Mouse (Mus musculus) liver, embryonic 12.5 days (tissue): Measurements from ENCODE around the gene Tspo. TPM values are rescaled to one million over a fixed set of nuclear protein-coding genes. Genes with fewer than 3 reads are reported as not detected.

ENCODE experiments used
- ATAC-seq: fragments of 200-750 bp; cut with Nextera tagmentation; 2 replicates; pipeline ENCODE4 v1.8.0; 2017; ENCODE audit warnings: moderate number of reproducible peaks, mild to moderate bottlenecking, moderate library complexity
- H3K27ac ChIP-seq: fragments of 300-500 bp; sonication (generic); 2 replicates; pipeline ENCODE4 v1.5.1; 2016; ENCODE audit warnings: mild to moderate bottlenecking
- H3K27me3 ChIP-seq: fragments of 300-500 bp; sonication (generic); replicated peaks from 2 replicates; pipeline ENCODE4 v1.6.1; 2016; ENCODE audit warnings: mild to moderate bottlenecking, moderate library complexity
- H3K36me3 ChIP-seq: fragments of 300-500 bp; sonication (generic); 2 replicates; pipeline ENCODE4 v1.6.1; 2016; ENCODE audit warnings: mild to moderate bottlenecking, moderate library complexity
- H3K4me1 ChIP-seq: fragments of 300-500 bp; sonication (generic); 2 replicates; pipeline ENCODE4 v1.6.1; 2016
- H3K4me2 ChIP-seq: fragments of 300-500 bp; sonication (generic); 2 replicates; pipeline ENCODE4 v1.6.1; 2016; ENCODE audit warnings: mild to moderate bottlenecking, moderate library complexity
- H3K4me3 ChIP-seq: fragments of 300-500 bp; sonication (generic); 2 replicates; pipeline ENCODE4 v1.5.1; 2016; ENCODE audit warnings: mild to moderate bottlenecking, moderate library complexity
- H3K9ac ChIP-seq: fragments of 300-500 bp; sonication (generic); 2 replicates; pipeline ENCODE4 v1.6.1; 2016; ENCODE audit warnings: mild to moderate bottlenecking, moderate library complexity
- H3K9me3 ChIP-seq: fragments of 300-500 bp; sonication (generic); replicated peaks from 2 replicates; pipeline ENCODE4 v1.6.1; 2016; ENCODE audit warnings: mild to moderate bottlenecking, moderate library complexity
- WGBS: fragments of 180-500 bp; shearing (Covaris S2); methylation state at CpG from one replicate; pipeline ENCODE4 v1.1.7; 2016; ENCODE audit not compliant: insufficient replicate concordance; 5-methylcytosine and 5-hydroxymethylcytosine counted together
- polyA plus RNA-seq: library from polyadenylated mRNA; unstranded; fragments of >200 nt; fragmentation: Nextera tagmentation; extraction: Ambion mirVana; gene quantifications from 2 replicates; pipeline ENCODE4 v1.2.1, GENCODE M21; 2016

The Tspo gene
- polyA plus RNA-seq, 1 experiment from 2014 or later, result 192 TPM

DNA sequence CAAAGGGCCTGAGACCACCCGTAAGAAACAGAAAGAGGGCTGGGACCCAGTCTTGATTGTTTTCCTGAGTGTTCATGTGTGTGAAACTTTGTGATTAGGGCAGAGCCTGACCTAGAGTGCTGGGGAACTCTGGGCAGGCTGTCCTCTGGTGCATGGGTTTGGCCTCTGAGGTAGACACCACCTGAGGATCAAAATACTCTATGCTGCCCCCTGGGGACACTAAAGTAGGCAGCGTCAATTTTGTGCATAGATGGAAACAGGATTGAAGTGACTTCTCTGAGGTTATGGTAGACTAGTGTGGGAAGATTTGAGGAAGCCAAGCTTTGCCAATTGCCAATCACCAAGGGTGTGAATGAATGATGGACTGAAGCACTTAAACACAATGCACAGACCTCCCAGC, 7.2 kb downstream of the Tspo start:
- no peak overlapping the region for H3K9ac ChIP-seq
- H3K4me3 ChIP-seq, result no peak overlapping the region
- 58% methylated on average over 2 of the region's 2 CpGs for WGBS
- ATAC-seq, result no peak
- H3K27me3 ChIP-seq, result no peaks in the 10 kb centered on the region
- H3K9me3 ChIP-seq, result no peaks in the 10 kb centered on the region
- H3K4me2 ChIP-seq, result no peak overlapping the region
- peaks cover 50% of the 10 kb centered on the region for H3K4me1 ChIP-seq
- peaks cover 41% of the 10 kb centered on the region for H3K36me3 ChIP-seq
- peak overlapping the region; percentile 23; the same call in 1 of the 2 replicates for H3K27ac ChIP-seq

DNA sequence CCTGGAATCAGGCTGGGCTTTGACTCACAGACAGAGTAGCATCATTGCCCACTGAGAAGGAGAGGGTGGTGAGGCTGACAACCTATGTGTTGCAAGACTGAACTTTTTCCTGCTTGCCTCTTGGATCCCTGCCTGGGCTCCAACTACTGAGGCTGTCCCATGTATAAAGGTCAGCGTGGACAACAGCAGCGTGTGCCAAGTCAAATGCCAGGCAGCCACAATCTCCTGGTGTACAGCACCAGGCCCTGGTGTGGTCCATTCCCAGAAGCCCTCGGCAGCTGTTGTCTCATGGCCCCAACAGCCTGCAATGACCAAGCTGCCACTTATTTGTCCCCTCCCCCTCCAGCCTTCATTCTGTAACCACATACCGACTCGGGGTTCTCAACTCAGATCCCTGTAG, 8.2 kb downstream of the Tspo start:
- ATAC-seq, result no peak
- no peaks in the 10 kb centered on the region for H3K9me3 ChIP-seq
- H3K36me3 ChIP-seq, result peaks cover 51% of the 10 kb centered on the region
- no peak overlapping the region for H3K4me3 ChIP-seq
- no peak overlapping the region for H3K27ac ChIP-seq
- no peak overlapping the region for H3K4me2 ChIP-seq
- no peak overlapping the region for H3K9ac ChIP-seq
- H3K4me1 ChIP-seq, result peaks cover 40% of the 10 kb centered on the region
- 77% methylated on average over 5 of the region's 5 CpGs for WGBS
- no peaks in the 10 kb centered on the region for H3K27me3 ChIP-seq

DNA sequence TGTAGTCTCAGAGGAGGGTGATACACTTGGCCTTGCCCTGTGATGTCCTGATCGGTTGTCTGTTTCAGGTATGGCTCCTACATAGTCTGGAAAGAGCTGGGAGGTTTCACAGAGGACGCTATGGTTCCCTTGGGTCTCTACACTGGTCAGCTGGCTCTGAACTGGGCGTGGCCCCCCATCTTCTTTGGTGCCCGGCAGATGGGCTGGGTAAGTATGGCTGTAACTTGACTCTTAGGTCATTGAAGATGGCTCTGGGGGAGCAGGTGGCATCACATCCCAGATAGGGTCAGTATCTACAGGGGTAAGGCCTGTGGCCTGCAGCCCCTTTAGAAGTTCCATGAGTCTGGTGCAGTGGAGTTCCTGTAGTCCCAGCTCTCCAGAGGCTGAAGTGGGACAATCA, 8.7 kb downstream of the Tspo start:
- peaks cover 35% of the 10 kb centered on the region for H3K4me1 ChIP-seq
- no peak for ATAC-seq
- no peak overlapping the region for H3K27ac ChIP-seq
- H3K9me3 ChIP-seq, result no peaks in the 10 kb centered on the region
- H3K36me3 ChIP-seq, result peaks cover 56% of the 10 kb centered on the region
- H3K4me2 ChIP-seq, result no peak overlapping the region
- H3K27me3 ChIP-seq, result no peaks in the 10 kb centered on the region
- 75% methylated on average over 4 of the region's 4 CpGs for WGBS
- H3K4me3 ChIP-seq, result no peak overlapping the region
- H3K9ac ChIP-seq, result no peak overlapping the region

DNA sequence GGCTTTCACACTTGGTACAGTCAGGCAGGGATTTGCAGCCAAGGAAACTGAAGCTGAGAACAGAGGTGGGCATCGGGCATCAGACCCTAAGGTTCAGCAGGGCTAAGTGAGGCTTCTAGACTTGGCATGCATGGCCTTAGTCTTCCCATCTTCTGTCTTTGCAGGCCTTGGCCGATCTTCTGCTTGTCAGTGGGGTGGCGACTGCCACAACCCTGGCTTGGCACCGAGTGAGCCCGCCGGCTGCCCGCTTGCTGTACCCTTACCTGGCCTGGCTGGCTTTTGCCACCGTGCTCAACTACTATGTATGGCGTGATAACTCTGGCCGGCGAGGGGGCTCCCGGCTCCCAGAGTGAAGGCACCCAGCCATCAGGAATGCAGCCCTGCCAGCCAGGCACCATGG, 10.2 kb downstream of the Tspo start:
- no peak overlapping the region for H3K4me3 ChIP-seq
- H3K9me3 ChIP-seq, result no peaks in the 10 kb centered on the region
- 90% methylated on average over 12 of the region's 12 CpGs for WGBS
- no peaks in the 10 kb centered on the region for H3K27me3 ChIP-seq
- no peak overlapping the region for H3K27ac ChIP-seq
- H3K36me3 ChIP-seq, result peaks cover 70% of the 10 kb centered on the region
- H3K4me1 ChIP-seq, result peaks cover 20% of the 10 kb centered on the region
- no peak overlapping the region for H3K4me2 ChIP-seq
- ATAC-seq, result no peak
- no peak overlapping the region for H3K9ac ChIP-seq

DNA sequence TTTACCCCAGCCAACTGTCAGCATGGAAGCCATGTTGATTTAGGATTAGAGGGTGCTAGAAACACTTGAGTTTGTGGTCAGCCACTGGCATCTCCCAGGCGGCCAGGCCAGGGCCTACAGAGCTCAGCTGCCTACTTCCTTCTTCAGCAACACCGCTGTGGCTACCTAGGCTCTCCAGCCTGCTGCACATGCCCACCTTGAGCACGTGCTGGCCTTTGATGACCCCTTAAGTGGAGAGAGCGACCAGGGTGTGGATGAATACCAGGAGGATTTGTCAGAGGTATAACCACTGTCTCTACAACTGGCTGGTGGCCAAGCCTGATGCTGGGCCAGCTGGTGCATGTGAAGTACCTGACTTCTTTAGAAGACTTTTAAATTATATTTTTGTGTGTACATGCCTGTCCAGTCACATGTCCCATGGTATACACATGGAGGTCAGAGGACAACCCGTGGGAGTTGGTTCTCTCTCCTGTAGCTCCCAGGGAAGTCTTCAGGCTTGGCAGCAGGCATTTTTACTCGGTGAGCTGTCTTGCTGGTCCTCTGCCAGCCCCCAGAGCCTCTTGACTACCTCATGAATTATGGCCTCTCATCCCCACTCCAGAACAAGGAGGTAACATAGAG, 11.4 kb downstream of the Tspo start:
- no peak overlapping the region for H3K9ac ChIP-seq
- no peak overlapping the region for H3K4me2 ChIP-seq
- no peak for ATAC-seq
- peaks cover 10% of the 10 kb centered on the region for H3K4me1 ChIP-seq
- peaks cover 83% of the 10 kb centered on the region for H3K36me3 ChIP-seq
- H3K27me3 ChIP-seq, result no peaks in the 10 kb centered on the region
- peak overlapping the region; percentile 50 for H3K27ac ChIP-seq
- H3K9me3 ChIP-seq, result no peaks in the 10 kb centered on the region
- no peak overlapping the region for H3K4me3 ChIP-seq
- WGBS, result 74% methylated on average over 6 of the region's 6 CpGs

DNA sequence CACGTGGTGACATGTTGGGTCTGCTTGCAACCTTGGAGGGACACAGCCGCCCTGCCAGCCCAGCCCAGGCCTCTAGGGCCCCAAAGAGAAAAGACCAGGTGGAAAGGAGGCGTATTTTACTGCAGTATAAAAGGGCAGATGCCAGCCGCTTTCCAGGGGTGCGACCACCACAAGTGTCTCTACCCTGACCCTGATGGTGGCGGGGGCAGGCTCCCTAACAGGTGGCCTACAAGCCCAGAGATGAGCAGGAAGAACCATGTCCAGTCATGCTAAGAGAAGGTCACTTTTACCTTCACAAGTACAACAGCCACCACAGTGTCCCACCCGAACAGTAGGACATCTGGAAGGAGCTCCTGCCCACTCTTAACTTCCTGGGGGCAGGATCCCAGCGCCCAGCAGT, 12.2 kb downstream of the Tspo start:
- no peak for ATAC-seq
- WGBS, result 90% methylated on average over 8 of the region's 8 CpGs

DNA sequence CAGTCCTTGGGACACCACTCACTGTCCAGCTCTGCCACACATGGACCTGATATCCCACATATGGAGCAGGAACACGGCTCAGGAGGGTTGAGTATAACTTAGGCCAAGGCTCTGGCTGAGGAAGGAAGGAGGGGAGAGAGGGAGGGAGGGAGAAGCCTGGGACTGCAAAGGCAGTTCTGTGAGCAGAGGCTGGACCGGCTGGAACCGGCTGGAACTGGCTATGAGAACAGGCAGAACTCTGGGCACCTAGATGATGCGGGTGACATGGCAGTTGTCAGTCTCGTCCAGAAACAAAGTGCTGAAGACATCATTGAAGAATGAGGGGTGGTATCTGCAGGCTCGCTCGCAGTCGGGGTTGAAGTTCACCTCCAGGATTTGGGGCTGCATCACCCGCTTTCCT, 13.3 kb downstream of the Tspo start:
- no peak for ATAC-seq
- Histone ChIP-seq H3K9me3 (no peaks in the 10 kb centered on the region), H3K9ac (no peak overlapping the region), H3K27ac (no peak overlapping the region), H3K36me3 (peaks cover 95% of the 10 kb centered on the region), H3K27me3 (no peaks in the 10 kb centered on the region), H3K4me1 (0 out of 2 replicates have a peak, but pooled peaks cover 3% of the 10 kb centered on the region), H3K4me3 (no peak overlapping the region), H3K4me2 (no peak overlapping the region)
- 86% methylated on average over 9 of the region's 9 CpGs for WGBS

More for the DNA sequence above, 12.2 kb downstream of the Tspo start:
- 0 out of 2 replicates have a peak, but pooled peaks cover 4% of the 10 kb centered on the region for H3K4me1 ChIP-seq
- peak overlapping the region; percentile 8; the same call in 1 of the 2 replicates for H3K27ac ChIP-seq
- H3K36me3 ChIP-seq, result peaks cover 90% of the 10 kb centered on the region
- H3K9me3 ChIP-seq, result no peaks in the 10 kb centered on the region
- H3K4me2 ChIP-seq, result no peak overlapping the region
- no peak overlapping the region for H3K9ac ChIP-seq
- H3K4me3 ChIP-seq, result no peak overlapping the region
- H3K27me3 ChIP-seq, result no peaks in the 10 kb centered on the region

DNA sequence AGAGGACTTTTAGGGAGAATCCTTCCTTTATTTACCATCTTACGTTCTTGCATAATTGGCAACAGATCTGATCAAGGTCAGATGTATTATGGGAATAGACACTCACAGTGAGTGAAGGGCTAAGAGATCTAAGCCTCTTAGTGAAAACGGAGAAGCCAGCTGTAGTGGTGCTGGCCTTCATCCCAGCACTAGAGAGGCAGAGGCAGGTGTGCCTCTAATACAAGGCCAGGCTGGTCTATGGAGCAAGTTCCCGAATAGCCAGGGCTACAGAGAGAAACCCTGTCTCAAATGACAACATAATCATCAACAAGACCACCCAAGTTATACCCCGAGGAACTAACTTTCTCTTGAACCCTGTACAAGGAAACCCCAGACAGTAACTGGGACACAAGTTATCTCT, 19.5 kb downstream of the Tspo start:
- H3K9me3 ChIP-seq, result peaks cover 13% of the 10 kb centered on the region
- no peak for ATAC-seq
- H3K9ac ChIP-seq, result no peak overlapping the region
- H3K4me2 ChIP-seq, result no peak overlapping the region
- WGBS, result 84% methylated on average over 4 of the region's 4 CpGs
- H3K4me3 ChIP-seq, result no peak overlapping the region
- peaks cover 100% of the 10 kb centered on the region for H3K36me3 ChIP-seq
- 0 out of 2 replicates have a peak overlapping the region, but pooled peaks have one; percentile 68 for H3K27ac ChIP-seq
- H3K4me1 ChIP-seq, result peaks cover 21% of the 10 kb centered on the region
- no peaks in the 10 kb centered on the region for H3K27me3 ChIP-seq

DNA sequence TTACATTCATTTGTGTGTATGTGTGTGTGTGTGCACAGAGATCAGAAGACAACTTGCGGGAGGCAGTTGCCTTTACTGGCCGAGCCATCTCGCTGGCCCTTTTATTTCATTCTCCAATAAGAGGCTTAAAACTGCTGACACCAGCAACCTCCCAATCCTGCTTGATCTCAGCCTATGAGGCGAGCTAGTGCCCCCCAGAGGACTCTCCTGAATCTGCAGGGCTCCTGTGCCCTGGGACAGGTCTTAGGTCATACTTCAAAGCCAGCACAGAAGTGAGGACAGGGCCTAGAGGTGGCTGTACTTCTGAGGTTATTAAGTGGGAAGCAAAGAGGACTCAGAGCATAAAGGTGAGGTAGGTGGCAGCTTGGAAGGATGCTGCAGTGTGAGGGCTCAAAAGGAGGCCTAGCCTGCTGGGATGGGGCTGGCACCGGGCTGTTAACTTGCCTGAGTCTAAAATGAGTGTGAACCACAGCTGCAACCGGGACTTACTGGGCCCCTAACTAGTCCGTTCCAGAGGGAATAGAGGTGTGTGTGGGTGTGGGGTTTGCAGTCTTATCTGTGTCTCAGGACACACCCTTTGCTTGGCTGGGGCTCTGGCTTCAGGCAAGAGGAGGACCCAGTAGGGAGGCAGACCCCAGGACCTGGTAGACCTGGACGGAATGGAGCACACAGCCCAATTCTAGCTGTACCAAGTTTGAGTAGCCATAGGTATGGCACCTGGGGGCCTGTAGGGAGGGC, 20.2 kb downstream of the Tspo start:
- Histone ChIP-seq H3K27ac (peak overlapping the region; percentile 68; the same call in 1 of the 2 replicates), H3K4me2 (peak overlapping the region; percentile 56), H3K27me3 (no peaks in the 10 kb centered on the region), H3K4me3 (peak overlapping the region; percentile 2; the same call in 1 of the 2 replicates), H3K36me3 (peaks cover 100% of the 10 kb centered on the region), H3K9ac (peak overlapping the region; percentile 54), H3K9me3 (peaks cover 13% of the 10 kb centered on the region), H3K4me1 (peaks cover 21% of the 10 kb centered on the region)
- 64% methylated on average over 8 of the region's 8 CpGs for WGBS
- ATAC-seq, result peak; percentile 84

DNA sequence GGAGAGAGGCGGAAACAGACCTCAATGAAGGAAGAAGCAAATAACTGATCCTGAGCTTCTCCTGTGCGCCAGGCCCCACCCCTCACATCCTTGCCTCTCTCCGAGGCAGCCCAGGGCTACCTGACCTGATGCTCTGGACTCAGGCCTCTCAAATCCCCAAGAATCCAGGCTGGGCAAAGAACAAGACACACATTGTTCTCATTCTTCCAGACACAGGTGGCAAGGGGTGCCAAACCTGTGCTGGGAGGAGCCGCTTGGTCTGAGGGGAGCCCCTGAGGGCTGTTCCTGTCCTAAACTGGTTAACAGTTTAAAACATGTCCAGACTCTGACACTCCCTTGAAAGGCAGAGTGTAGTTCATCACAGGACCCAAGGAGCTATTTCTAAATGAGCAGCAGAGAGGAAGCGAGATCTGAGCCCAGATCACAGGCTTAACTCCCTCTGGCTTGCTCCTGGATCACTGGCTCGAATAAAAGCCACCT, 21.4 kb downstream of the Tspo start:
- H3K9me3 ChIP-seq, result peaks cover 13% of the 10 kb centered on the region
- H3K36me3 ChIP-seq, result peaks cover 100% of the 10 kb centered on the region
- peaks cover 23% of the 10 kb centered on the region for H3K4me1 ChIP-seq
- 85% methylated on average over 6 of the region's 6 CpGs for WGBS
- H3K27me3 ChIP-seq, result no peaks in the 10 kb centered on the region
- H3K27ac ChIP-seq, result peak overlapping the region; percentile 68
- ATAC-seq, result no peak
- no peak overlapping the region for H3K9ac ChIP-seq
- H3K4me2 ChIP-seq, result no peak overlapping the region
- no peak overlapping the region for H3K4me3 ChIP-seq

DNA sequence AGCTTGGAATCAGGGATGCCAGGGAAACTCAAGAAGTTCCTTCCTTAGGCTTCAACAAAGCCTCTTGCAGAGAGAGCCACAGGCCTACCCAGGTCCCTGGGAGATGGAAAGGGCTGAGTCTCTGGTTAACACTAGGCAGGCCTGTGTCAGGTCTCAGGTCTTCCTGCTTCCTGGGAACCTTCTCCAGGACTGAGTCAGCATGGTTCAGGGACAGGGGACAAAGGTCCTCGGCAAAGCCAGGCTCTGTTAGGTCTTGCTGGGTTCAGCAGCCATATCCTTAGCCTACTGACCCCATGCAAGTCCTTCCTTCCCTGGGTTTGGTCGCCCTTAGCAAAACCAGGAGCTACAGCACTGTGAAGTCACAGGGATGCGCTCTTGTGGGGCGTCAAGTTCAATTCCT, 27.4 kb downstream of the Tspo start:
- WGBS, result 84% methylated on average over 4 of the region's 4 CpGs
- Histone ChIP-seq H3K4me3 (0 out of 2 replicates have a peak overlapping the region, but pooled peaks have one; percentile 2), H3K4me1 (peaks cover 52% of the 10 kb centered on the region)

DNA sequence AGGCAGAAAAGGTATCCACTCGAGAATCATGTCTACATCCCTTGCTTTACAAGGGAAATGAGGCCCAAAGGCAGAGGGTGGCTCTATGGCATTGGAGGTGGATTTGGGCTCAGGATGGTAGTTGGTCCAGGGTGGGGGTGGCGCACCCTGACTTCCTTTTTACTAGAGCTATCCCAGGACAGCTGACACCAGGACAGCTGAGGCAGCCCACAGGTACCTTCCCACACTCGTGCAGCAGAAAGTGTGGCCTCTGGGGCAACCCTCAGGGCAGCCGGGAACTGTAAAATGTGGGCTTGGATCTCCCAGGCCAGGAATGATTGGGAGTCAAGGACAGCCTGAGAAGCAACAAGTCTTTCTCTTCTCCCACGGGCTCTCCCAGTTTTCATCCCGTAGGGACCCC, 28.4 kb downstream of the Tspo start:
- 49% methylated on average over 6 of the region's 6 CpGs for WGBS
- peaks cover 61% of the 10 kb centered on the region for H3K4me1 ChIP-seq

More for the DNA sequence above, 27.4 kb downstream of the Tspo start:
- Histone ChIP-seq H3K36me3 (peaks cover 60% of the 10 kb centered on the region), H3K27me3 (no peaks in the 10 kb centered on the region), H3K4me2 (peak overlapping the region; percentile 96), H3K9ac (peak overlapping the region; percentile 96), H3K27ac (peak overlapping the region; percentile 100), H3K9me3 (peaks cover 12% of the 10 kb centered on the region)
- no peak for ATAC-seq

More for the DNA sequence above, 28.4 kb downstream of the Tspo start:
- Histone ChIP-seq H3K27me3 (no peaks in the 10 kb centered on the region), H3K27ac (peak overlapping the region; percentile 100), H3K4me3 (peak overlapping the region; percentile 95), H3K9me3 (peaks cover 2% of the 10 kb centered on the region; the same call in 1 of the 2 replicates), H3K4me2 (peak overlapping the region; percentile 96), H3K36me3 (peaks cover 51% of the 10 kb centered on the region), H3K9ac (peak overlapping the region; percentile 96)
- no peak for ATAC-seq
